Mouse (Mus musculus) hindbrain, embryonic 10.5 days (tissue): ENCODE measurements around the gene S100a11. TPM values are rescaled to one million over a fixed set of nuclear protein-coding genes. Genes with fewer than 3 reads are reported as not detected.

Source experiments
- polyA plus RNA-seq: library from polyadenylated mRNA; unstranded; fragments of >200 nt; fragmentation: Nextera tagmentation; extraction: Ambion mirVana; gene quantifications from 2 replicates; pipeline ENCODE4 v1.2.1, GENCODE M21; 2016

Gene S100a11
- polyA plus RNA-seq, 1 experiment from 2014 or later: 404 TPM

Other genes starting within 250 kb of the S100a11 start
- not detected in 2 replicates for gene Flg, start 247.0 kb upstream of the S100a11 start, polyA plus RNA-seq
- not detected in 2 replicates for gene Hrnr, start 200.7 kb upstream of the S100a11 start, polyA plus RNA-seq
- gene Rptn, start 126.8 kb upstream of the S100a11 start, polyA plus RNA-seq: not detected in 2 replicates
- gene Tchh, start 78.2 kb upstream of the S100a11 start, polyA plus RNA-seq: 0.54 and 0.81 TPM in 2 replicates
- not detected in 2 replicates for gene Tchhl1, start 51.7 kb upstream of the S100a11 start, polyA plus RNA-seq
- 160 and 200 TPM in 2 replicates for gene S100a10, start 34.6 kb downstream of the S100a11 start, polyA plus RNA-seq
- not detected in 2 replicates for gene Tdpoz2, start 132.2 kb downstream of the S100a11 start, polyA plus RNA-seq
- gene Tdpoz1, start 155.8 kb downstream of the S100a11 start, polyA plus RNA-seq: not detected in 2 replicates
- gene Gm37596, start 172.6 kb downstream of the S100a11 start, polyA plus RNA-seq: not detected in 2 replicates